ENCODE assay signal across 19 mouse cellular contexts in the genomic region with DNA sequence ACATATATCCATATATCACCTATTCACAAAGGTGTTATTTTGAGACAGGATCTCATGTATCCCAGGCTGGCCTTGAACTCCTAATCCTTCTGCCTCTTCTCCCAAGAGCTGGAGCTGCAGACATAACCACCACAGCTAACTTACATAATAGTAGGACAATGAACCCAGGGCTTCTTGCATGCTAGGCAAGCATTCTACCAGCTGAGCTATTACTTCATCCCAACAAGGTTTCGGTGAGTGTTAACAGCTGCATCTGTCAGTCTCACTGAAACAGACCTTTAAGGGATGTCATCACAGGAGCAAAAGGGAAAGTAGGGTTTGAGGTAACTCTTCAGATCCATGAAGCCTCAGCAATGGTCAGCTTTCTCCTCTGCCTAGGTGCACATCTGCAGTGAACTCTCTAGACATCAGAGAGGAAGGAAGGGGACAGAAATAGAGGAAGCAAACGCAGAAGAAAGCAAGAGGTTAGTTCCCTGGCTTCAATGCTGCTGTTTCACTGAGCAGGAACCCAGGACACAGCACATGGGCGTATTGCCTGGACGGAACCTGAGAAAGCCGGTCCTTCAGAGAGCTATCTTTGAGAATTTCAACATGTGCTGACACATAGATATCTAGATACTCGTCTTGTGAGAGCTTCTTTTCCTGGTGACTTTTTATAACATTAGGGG.
DNase-seq lines count a peak whose midpoint lies in the region; ATAC-seq and TF ChIP-seq lines count a peak whose summit lies in the region.
"Had no signal": no experiment of that assay in that cellular context is flagged by ENCODE, and none has a peak within 500 bp of the region (broad histone marks: within the 10 kb centered on the region; RNA-seq: fewer than 3 reads in every experiment).

No protein-coding gene starts in this region.

- no peaks in the 10 kb centered on the region for H3K27me3 ChIP-seq in neural tube, embryonic 13.5 days
- no peaks in the 10 kb centered on the region for H3K27me3 ChIP-seq in hindbrain, embryonic 16.5 days (replicated peaks; ENCODE audit: control insufficient read depth, insufficient read depth, low read length)
- no peaks in the 10 kb centered on the region for H3K27me3 ChIP-seq in splenic B cell, adult 2 months (ENCODE audit: control insufficient read depth, insufficient read depth, low read length, poor library complexity, severe bottlenecking)
- H3K27me3 ChIP-seq: forebrain, embryonic 15.5 days; hindbrain, embryonic 15.5 days; liver, embryonic 13.5 days; midbrain, embryonic 13.5 days; neural tube, embryonic 12.5 days had no signal

- no peak overlapping the region for H3K9ac ChIP-seq in neural tube, embryonic 13.5 days
- no peak overlapping the region for H3K9ac ChIP-seq in hindbrain, embryonic 16.5 days (ENCODE audit: low read depth, low read length)
- H3K9ac ChIP-seq: forebrain, embryonic 15.5 days; hindbrain, embryonic 15.5 days; liver, embryonic 13.5 days; midbrain, embryonic 13.5 days; neural tube, embryonic 12.5 days had no signal

- peak overlapping the region; percentile 72 for H3K27ac ChIP-seq in gastrocnemius, adult 2 months
- H3K27ac ChIP-seq in neural tube, embryonic 13.5 days (replicated peaks), result peak overlapping the region; percentile 23; the same call in 1 of the 2 replicates
- H3K27ac ChIP-seq in hindbrain, embryonic 16.5 days (ENCODE audit: low read depth, low read length), result peak overlapping the region; percentile 6; the same call in 1 of the 2 replicates
- H3K27ac ChIP-seq: forebrain, embryonic 15.5 days; hindbrain, embryonic 15.5 days; left cerebral cortex, adult 2 months; liver, embryonic 13.5 days; neural tube, embryonic 12.5 days had no signal

- intact Hi-C loops in gastrocnemius, adult 2 months (cut with DNase I), result loop anchor here (5.0 kb wide), 1 partner anchor 42 kb away; no protein-coding TSS in a partner anchor

- no peak for ATAC-seq in neural tube, embryonic 13.5 days (ENCODE audit: low read depth)
- no peak for ATAC-seq in hindbrain, embryonic 16.5 days

- H3K36me3 ChIP-seq in neural tube, embryonic 13.5 days, result no peaks in the 10 kb centered on the region
- H3K36me3 ChIP-seq in hindbrain, embryonic 16.5 days (ENCODE audit: control insufficient read depth, insufficient read depth, low read length), result no peaks in the 10 kb centered on the region
- H3K36me3 ChIP-seq in splenic B cell, adult 2 months (ENCODE audit: control insufficient read depth, insufficient read depth, low read length, poor library complexity, severe bottlenecking), result no peaks in the 10 kb centered on the region
- H3K36me3 ChIP-seq: forebrain, embryonic 15.5 days; hindbrain, embryonic 15.5 days; liver, embryonic 13.5 days; midbrain, embryonic 13.5 days; neural tube, embryonic 12.5 days had no signal

- TF ChIP-seq CTCF in gastrocnemius, adult 2 months (IDR thresholded peaks at IDR 0.05), result no peak

- peak; percentile 65 for DNase-seq in gastrocnemius, adult 2 months
- no peak for DNase-seq in gastrocnemius, postnatal 25 days
- DNase-seq in neural tube, embryonic 10.5 days (ENCODE audit: extremely low spot score, low spot score), result no peak
- peak; percentile 21 for DNase-seq in splenic B cell, adult 2 months (ENCODE audit: low read depth, low spot score)
- DNase-seq in left cerebral cortex, adult 11 months (ENCODE audit: low spot score), result no peak
- DNase-seq in right cerebral cortex, postnatal 36 days (ENCODE audit: low spot score in 2 of 2), result no peak
- DNase-seq: adrenal gland, adult 8-10 months; B cell, adult 2 months; cerebellum, adult 9-10 months; kidney, adult 8-10 months; liver, embryonic 13.5 days; lung, postnatal 14 days had no signal

- no peak overlapping the region for H3K4me3 ChIP-seq in gastrocnemius, adult 2 months
- no peak overlapping the region for H3K4me3 ChIP-seq in neural tube, embryonic 13.5 days
- no peak overlapping the region for H3K4me3 ChIP-seq in hindbrain, embryonic 16.5 days (ENCODE audit: low read length)
- H3K4me3 ChIP-seq: forebrain, embryonic 15.5 days; hindbrain, embryonic 15.5 days; left cerebral cortex, adult 2 months; liver, embryonic 13.5 days; midbrain, embryonic 13.5 days; neural tube, embryonic 12.5 days had no signal

- H3K4me1 ChIP-seq in neural tube, embryonic 13.5 days (replicated peaks), result peaks cover 15% of the 10 kb centered on the region
- H3K4me1 ChIP-seq in hindbrain, embryonic 16.5 days (ENCODE audit: control insufficient read depth, insufficient read depth, low read depth, low read length), result peaks cover 3% of the 10 kb centered on the region; the same call in 1 of the 2 replicates
- H3K4me1 ChIP-seq: hindbrain, embryonic 15.5 days; liver, embryonic 13.5 days had no signal

- WGBS in neural tube, embryonic 13.5 days, result 67% methylated on average over 6 of the region's 6 CpGs
- 41% methylated on average over 6 of the region's 6 CpGs for WGBS in hindbrain, embryonic 16.5 days

- no peak overlapping the region for H3K4me2 ChIP-seq in neural tube, embryonic 13.5 days
- H3K4me2 ChIP-seq in hindbrain, embryonic 16.5 days (ENCODE audit: low read length), result no peak overlapping the region
- H3K4me2 ChIP-seq: forebrain, embryonic 15.5 days; hindbrain, embryonic 15.5 days; liver, embryonic 13.5 days; midbrain, embryonic 13.5 days; neural tube, embryonic 12.5 days had no signal

- H3K9me3 ChIP-seq in neural tube, embryonic 13.5 days, result no peaks in the 10 kb centered on the region
- H3K9me3 ChIP-seq in hindbrain, embryonic 16.5 days (ENCODE audit: control insufficient read depth, low read length), result no peaks in the 10 kb centered on the region
- H3K9me3 ChIP-seq: forebrain, embryonic 15.5 days; hindbrain, embryonic 15.5 days; liver, embryonic 13.5 days; midbrain, embryonic 13.5 days; neural tube, embryonic 12.5 days had no signal

Comparison
In these comparisons a context has a peak if more than half of its experiments do, and no peak if none do; other contexts are left out.
1. DNase-seq: peak in gastrocnemius, adult 2 months (single experiment) and splenic B cell, adult 2 months (single experiment); none in gastrocnemius, postnatal 25 days (single experiment), neural tube, embryonic 10.5 days (single experiment), left cerebral cortex, adult 11 months (single experiment) and right cerebral cortex, postnatal 36 days (0 of 2).
2. H3K27ac ChIP-seq: peak in every context shown above with its lines; median percentile 72 in gastrocnemius, adult 2 months; 23 in neural tube, embryonic 13.5 days; 6 in hindbrain, embryonic 16.5 days.